Mouse (Mus musculus) forebrain, embryonic 11.5 days (tissue): ENCODE measurements at regions not wholly inside any gene's neighbourhood (a gene's known extent, or its start where the extent isn't known, plus 50 kb on each side); places are given as distances from the start of the nearest gene placed in this dataset.

Experiments used
- ATAC-seq: fragments of 200-750 bp; cut with Nextera tagmentation; replicated peaks from 2 replicates; pipeline ENCODE4 v1.8.0; 2017; ENCODE audit warnings: moderate TSS enrichment; ENCODE audit not compliant: low FRiP score
- DNase-seq: peaks from one replicate; pipeline ENCODE4 v3.0.0-alpha.2; 2017; ENCODE audit warnings: low spot score
- H3K27ac ChIP-seq: fragments of 300-500 bp; sonication (generic); 2 replicates; pipeline ENCODE4 v1.5.1; 2014; ENCODE audit warnings: low read depth, low read length
- H3K27me3 ChIP-seq: fragments of 300-500 bp; sonication (generic); 2 replicates; pipeline ENCODE4 v1.6.1; 2014; ENCODE audit warnings: mild to moderate bottlenecking, low read length, mixed read lengths; ENCODE audit not compliant: control insufficient read depth, insufficient read depth
- H3K36me3 ChIP-seq: fragments of 300-500 bp; sonication (generic); 2 replicates; pipeline ENCODE4 v1.6.1; 2014; ENCODE audit warnings: mild to moderate bottlenecking, low read length, moderate library complexity, mixed read lengths; ENCODE audit not compliant: control insufficient read depth, insufficient read depth
- H3K4me1 ChIP-seq: fragments of 300-500 bp; sonication (generic); replicated peaks from 2 replicates; pipeline ENCODE4 v1.6.1; 2014; ENCODE audit warnings: low read length, mixed read lengths; ENCODE audit not compliant: control insufficient read depth, insufficient read depth
- H3K4me2 ChIP-seq: fragments of 300-500 bp; sonication (generic); 2 replicates; pipeline ENCODE4 v1.6.1; 2014; ENCODE audit warnings: low read depth, mild to moderate bottlenecking, low read length, moderate library complexity, mixed read lengths; ENCODE audit not compliant: severe bottlenecking
- H3K4me3 ChIP-seq: fragments of 300-500 bp; sonication (generic); 2 replicates; pipeline ENCODE4 v1.5.1; 2014; ENCODE audit warnings: low read depth, low read length
- H3K9ac ChIP-seq: fragments of 300-500 bp; sonication (generic); 2 replicates; pipeline ENCODE4 v1.6.1; 2014; ENCODE audit warnings: low read length
- H3K9me3 ChIP-seq: fragments of 300-500 bp; sonication (generic); 2 replicates; pipeline ENCODE4 v1.6.1; 2016; ENCODE audit warnings: low read length, mixed read lengths; ENCODE audit not compliant: control insufficient read depth
- WGBS: fragments of 180-500 bp; shearing (Covaris S2); extraction: QIAGEN DNeasy Blood & Tissue Kit; methylation state at CpG from one replicate; pipeline ENCODE4 v1.1.7; 2014; 5-methylcytosine and 5-hydroxymethylcytosine counted together

DNA sequence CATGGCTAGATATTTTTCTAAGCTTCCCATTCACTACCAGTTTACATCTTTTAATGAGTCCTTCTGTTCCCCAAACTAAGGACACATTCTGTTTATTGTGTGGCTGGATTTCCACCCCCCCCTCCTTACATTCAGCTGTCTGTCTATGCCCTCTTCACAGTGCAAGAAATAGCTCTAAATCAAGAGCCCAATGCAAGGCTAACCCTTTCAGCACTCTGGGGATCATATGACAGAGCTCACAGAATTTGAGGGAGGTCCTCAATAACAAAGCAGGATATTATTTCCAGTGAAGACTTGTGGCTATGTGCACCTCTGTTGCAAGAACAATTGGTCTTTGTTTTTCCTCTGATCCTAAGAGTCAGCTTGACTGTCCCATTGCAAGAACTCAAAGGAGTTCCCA is 874.1 kb upstream of the Gje1 start:
- ATAC-seq (peak; percentile 83), DNase-seq (peak; percentile 35)
- H3K36me3 ChIP-seq: no peaks in the 10 kb centered on the region
- H3K4me1 ChIP-seq: no peaks in the 10 kb centered on the region
- H3K27me3 ChIP-seq: no peaks in the 10 kb centered on the region
- H3K27ac ChIP-seq: no peak overlapping the region
- no peaks in the 10 kb centered on the region for H3K9me3 ChIP-seq
- H3K9ac ChIP-seq: no peak overlapping the region
- H3K4me2 ChIP-seq: no peak overlapping the region
- H3K4me3 ChIP-seq: no peak overlapping the region

DNA sequence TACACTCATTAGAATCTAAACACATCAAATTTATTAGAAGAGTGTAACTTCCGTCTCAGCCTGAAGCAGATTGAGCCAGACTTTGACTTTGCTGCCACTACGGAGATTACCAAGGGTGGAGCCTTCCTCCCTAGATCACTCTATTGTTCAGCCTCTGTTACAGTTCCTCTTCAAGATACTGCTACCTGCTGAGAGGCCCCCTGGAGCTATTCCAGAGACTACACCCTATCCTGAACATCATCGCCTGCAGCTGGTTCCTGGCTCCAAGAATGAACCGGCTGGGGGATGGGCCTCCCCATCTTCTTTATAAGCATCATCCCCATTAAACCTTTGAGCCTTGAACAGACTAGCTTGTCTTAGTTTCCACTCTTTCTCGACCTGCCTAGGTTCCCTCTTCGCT is 868.1 kb upstream of the Gje1 start:
- H3K27me3 ChIP-seq: no peaks in the 10 kb centered on the region
- 71% methylated on average over 6 of the region's 6 CpGs for WGBS
- no peak overlapping the region for H3K4me2 ChIP-seq
- DNase-seq: no peak
- H3K9ac ChIP-seq: no peak overlapping the region
- no peaks in the 10 kb centered on the region for H3K4me1 ChIP-seq
- no peak for ATAC-seq
- no peaks in the 10 kb centered on the region for H3K9me3 ChIP-seq
- no peak overlapping the region for H3K27ac ChIP-seq
- no peaks in the 10 kb centered on the region for H3K36me3 ChIP-seq
- H3K4me3 ChIP-seq: no peak overlapping the region

DNA sequence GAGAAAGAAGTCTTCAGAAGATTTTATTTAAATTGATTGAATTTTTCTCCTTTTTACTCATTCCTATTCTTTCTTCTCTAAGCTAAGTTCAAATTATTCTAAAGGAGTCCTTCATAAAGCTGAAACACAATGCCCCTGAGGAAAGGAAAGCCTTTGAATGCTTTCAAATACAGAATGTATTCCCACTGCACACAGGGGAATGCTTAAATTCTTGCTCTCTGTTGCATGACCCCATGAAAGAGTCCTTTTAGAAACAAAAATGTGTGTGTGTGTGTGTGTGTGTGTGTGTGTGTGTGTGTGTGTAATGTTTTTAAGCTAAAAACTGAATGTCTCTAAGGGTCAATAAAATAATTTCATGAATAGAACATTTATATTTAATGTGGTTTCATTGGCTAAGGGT is 846.1 kb upstream of the Gje1 start:
- no peaks in the 10 kb centered on the region for H3K27me3 ChIP-seq
- no peaks in the 10 kb centered on the region for H3K4me1 ChIP-seq
- H3K4me2 ChIP-seq: no peak overlapping the region
- DNase-seq: no peak
- no peak overlapping the region for H3K4me3 ChIP-seq
- no peaks in the 10 kb centered on the region for H3K9me3 ChIP-seq
- H3K27ac ChIP-seq: no peak overlapping the region
- no peaks in the 10 kb centered on the region for H3K36me3 ChIP-seq
- no peak overlapping the region for H3K9ac ChIP-seq
- ATAC-seq: 0 out of 2 replicates have a peak, but pooled peaks have one; percentile 42

DNA sequence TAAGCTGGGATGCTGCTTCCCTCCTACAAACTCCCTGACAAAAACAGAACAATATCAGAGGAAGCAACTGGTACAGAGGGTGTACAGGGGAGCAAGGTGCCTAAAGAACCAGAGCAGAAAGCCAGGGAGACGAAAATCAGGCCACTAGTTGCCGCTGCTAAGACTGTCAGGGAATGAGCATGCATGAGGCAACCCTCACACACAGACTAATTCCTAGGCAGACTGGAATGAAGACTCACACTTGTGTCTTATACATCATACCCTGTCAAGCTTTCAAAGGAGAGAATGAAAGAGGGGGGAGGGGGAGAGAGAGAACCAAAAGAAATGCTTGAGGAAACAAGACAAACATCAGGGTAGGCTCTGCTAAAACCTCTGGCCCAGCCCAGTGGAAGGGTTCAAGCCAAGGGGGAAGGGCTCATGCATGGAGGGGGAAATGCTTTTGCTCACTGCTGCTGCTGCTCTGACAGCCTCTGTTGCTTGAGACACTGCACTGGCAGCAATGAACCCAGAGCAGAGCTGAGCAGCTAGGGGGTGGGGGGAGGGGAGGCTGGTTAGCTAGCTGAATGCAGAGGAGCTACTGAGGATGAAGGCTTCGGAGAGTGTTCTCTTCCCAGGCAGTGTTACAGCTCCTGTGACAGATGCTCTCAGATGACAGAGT is 835.5 kb upstream of the Gje1 start:
- Histone ChIP-seq H3K27me3 (no peaks in the 10 kb centered on the region), H3K4me1 (0 out of 2 replicates have a peak, but pooled peaks cover 3% of the 10 kb centered on the region), H3K36me3 (no peaks in the 10 kb centered on the region), H3K4me2 (no peak overlapping the region), H3K9ac (no peak overlapping the region), H3K9me3 (no peaks in the 10 kb centered on the region), H3K27ac (no peak overlapping the region), H3K4me3 (no peak overlapping the region)
- WGBS: 38% methylated on average over 3 of the region's 3 CpGs
- ATAC-seq (peak; percentile 70; the same call in 1 of the 2 replicates), DNase-seq (peak; percentile 42)

DNA sequence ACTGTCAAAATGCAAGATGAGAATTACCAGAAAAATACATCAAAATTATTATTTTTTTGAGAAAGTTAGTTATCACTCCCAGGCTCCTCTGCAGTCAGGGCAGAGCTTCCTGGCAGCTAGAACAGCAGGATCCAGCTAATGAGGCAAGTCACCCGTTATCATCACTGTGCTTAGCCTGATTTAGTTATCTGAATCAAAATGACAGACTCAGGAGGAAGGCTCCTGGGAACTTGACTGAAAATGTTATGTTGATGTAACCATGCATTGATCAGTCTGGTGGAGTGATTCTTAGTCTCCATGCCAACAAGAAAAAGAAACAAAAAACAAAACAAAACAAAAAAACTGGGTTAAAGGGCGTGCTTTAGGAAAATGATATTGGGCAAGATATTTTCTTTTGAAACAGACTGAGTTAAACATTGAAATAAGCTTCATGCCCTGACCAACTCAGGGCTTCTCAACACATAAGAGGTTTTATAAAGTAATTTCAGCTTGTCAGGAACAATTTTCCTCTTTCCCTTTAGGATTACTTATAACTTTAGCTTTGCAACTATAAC is 823.9 kb upstream of the Gje1 start:
- ATAC-seq (peak; percentile 44; the same call in 1 of the 2 replicates), DNase-seq (no peak)
- H3K9me3 ChIP-seq: no peaks in the 10 kb centered on the region
- no peaks in the 10 kb centered on the region for H3K27me3 ChIP-seq
- no peaks in the 10 kb centered on the region for H3K36me3 ChIP-seq
- WGBS: 34% methylated on average over 2 of the region's 2 CpGs
- H3K4me1 ChIP-seq: no peaks in the 10 kb centered on the region
- no peak overlapping the region for H3K4me2 ChIP-seq
- no peak overlapping the region for H3K27ac ChIP-seq
- no peak overlapping the region for H3K4me3 ChIP-seq
- H3K9ac ChIP-seq: no peak overlapping the region

DNA sequence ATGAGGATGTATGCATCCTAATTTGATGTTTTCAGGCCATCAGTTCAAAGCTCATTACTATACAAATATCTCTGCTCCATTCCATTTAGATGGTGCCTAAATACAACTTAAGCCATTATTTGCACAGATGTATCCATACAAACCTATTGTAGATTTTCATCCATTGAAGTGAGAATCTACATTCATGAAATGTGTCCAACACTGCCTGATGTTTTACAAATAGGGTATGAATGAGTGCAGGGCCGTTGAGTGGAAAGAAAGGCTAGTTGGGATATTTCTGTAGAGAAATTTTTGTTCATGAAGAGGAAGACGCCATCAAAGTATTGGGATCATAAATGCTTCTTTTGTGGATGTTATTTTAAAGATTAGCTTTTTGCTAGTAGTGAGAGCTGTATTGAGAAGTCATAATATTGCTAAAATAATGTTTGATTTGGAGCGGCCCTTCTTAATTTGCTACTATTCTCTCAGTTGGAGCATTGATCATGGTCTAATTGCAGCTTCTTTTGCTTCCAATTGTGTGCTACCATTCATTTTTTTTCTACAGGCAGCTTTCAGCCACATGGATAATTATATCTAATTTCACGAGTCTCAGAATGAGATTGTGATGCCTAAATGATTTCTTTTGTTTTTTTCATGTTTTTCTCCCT is 822.9 kb upstream of the Gje1 start:
- Histone ChIP-seq H3K4me3 (no peak overlapping the region), H3K4me1 (no peaks in the 10 kb centered on the region), H3K36me3 (no peaks in the 10 kb centered on the region), H3K27me3 (no peaks in the 10 kb centered on the region), H3K9me3 (no peaks in the 10 kb centered on the region), H3K4me2 (no peak overlapping the region), H3K27ac (no peak overlapping the region), H3K9ac (no peak overlapping the region)
- no peak for DNase-seq
- ATAC-seq: no peak
- WGBS: 67% methylated on average over 4 of the region's 4 CpGs

DNA sequence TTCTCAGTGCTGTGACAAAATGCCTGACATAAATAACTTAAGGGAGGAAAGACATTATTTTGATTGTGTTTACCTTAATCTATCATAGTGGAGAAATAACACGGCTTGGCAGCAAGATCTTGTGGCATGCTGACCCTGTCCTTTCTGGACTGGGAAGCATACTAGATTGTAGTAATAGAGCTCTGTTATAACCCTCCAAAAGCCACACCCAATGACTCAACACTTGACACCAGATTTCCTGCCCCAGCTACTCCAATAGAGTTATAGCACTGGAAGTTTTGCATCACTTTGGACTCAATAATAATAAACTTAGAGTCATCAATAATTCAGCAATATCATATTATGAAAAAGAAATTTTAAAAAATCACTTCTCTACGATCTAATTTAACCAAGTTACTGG is 818.0 kb upstream of the Gje1 start:
- 83% methylated on average over 2 of the region's 2 CpGs for WGBS
- no peak overlapping the region for H3K4me3 ChIP-seq
- no peak for ATAC-seq

DNA sequence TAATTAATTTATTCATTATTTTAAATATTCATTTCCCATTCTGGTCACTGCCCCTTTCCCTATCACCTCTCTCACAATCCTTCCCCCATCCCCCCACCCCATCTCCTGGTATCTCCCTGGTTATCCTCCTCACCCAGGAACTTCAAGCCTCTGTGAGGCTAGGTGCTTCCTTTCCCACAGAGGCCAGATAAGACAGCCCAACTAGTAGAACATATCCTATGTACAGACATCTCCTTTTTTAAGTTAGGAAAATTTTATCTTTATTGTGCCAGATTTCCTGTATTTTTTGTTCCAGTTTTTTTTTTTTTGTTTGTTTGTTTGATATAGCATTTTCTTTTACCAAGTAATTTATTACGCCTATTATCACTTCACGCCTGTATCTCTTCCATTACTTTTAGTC is 769.4 kb upstream of the Gje1 start:
- no peak for ATAC-seq
- no peaks in the 10 kb centered on the region for H3K4me1 ChIP-seq
- no peaks in the 10 kb centered on the region for H3K36me3 ChIP-seq
- no peak overlapping the region for H3K9ac ChIP-seq
- WGBS: 87% methylated on average over 2 of the region's 2 CpGs
- no peaks in the 10 kb centered on the region for H3K9me3 ChIP-seq
- DNase-seq: no peak
- no peaks in the 10 kb centered on the region for H3K27me3 ChIP-seq
- H3K4me2 ChIP-seq: no peak overlapping the region
- no peak overlapping the region for H3K27ac ChIP-seq
- H3K4me3 ChIP-seq: no peak overlapping the region

More for the DNA sequence above, 818.0 kb upstream of the Gje1 start:
- no peaks in the 10 kb centered on the region for H3K27me3 ChIP-seq
- no peaks in the 10 kb centered on the region for H3K4me1 ChIP-seq
- H3K4me2 ChIP-seq: no peak overlapping the region
- H3K9ac ChIP-seq: no peak overlapping the region
- no peaks in the 10 kb centered on the region for H3K9me3 ChIP-seq
- no peaks in the 10 kb centered on the region for H3K36me3 ChIP-seq
- H3K27ac ChIP-seq: no peak overlapping the region
- no peak for DNase-seq

DNA sequence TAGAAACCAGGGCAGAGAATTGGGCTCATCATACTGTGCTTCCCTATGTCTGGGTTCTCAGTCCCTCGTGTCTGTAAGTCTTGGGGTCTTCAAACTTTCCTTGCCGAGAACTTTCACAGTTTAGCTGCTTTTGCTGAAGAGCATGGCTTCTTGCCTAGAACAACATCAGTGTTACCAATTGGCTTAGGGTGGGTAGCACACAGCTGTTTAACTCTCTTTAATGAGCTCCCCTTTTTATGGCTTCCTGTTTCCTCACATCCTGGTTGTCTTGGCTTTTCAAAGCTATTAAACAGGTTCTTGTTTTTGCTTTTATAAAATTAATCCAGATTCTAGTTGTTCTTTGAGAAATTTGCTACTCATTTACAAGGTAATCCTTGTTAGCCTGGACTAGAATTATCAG is 725.3 kb upstream of the Gje1 start:
- ATAC-seq: no peak
- Histone ChIP-seq H3K9ac (no peak overlapping the region), H3K4me2 (no peak overlapping the region), H3K36me3 (no peaks in the 10 kb centered on the region), H3K9me3 (no peaks in the 10 kb centered on the region), H3K4me3 (no peak overlapping the region), H3K4me1 (no peaks in the 10 kb centered on the region), H3K27ac (no peak overlapping the region), H3K27me3 (no peaks in the 10 kb centered on the region)
- 88% methylated on average over 2 of the region's 2 CpGs for WGBS
- DNase-seq: no peak
